Mouse (Mus musculus): ENCODE data around the gene Iqsec3.

GRCm38 (mm10) chr6:121402661-121403244 lies 70.7 kb downstream of the Iqsec3 start:
- TF ChIP-seq POLR2A (IDR thresholded peaks at IDR 0.05; ENCODE audit: extremely low read depth, insufficient read depth, low read length): no peak
- no peak for TF ChIP-seq CTCF (IDR thresholded peaks at IDR 0.05; ENCODE audit: extremely low read depth, insufficient read depth, low read length)

Measured in cortical plate, adult 2 months (tissue).